Mouse (Mus musculus) macrophage (primary cell): ENCODE measurements around the gene Gm13941. TPM values are rescaled to one million over a fixed set of nuclear protein-coding genes. Genes with fewer than 3 reads are reported as not detected.

Experiments used
- H3K27ac ChIP-seq: fragments of 350-480 bp; formaldehyde crosslinking; 2 replicates; pipeline ENCODE4 v1.9.0; 2021
- H3K36me3 ChIP-seq: fragments of 350-480 bp; formaldehyde crosslinking; 2 replicates; pipeline ENCODE4 v1.9.0; 2021; ENCODE audit errors: inconsistent target
- H3K4me3 ChIP-seq: fragments of 350-480 bp; formaldehyde crosslinking; 2 replicates; pipeline ENCODE4 v1.9.0; 2021; ENCODE audit errors: inconsistent target
- H3K79me2 ChIP-seq: fragments of 350-480 bp; formaldehyde crosslinking; 2 replicates; pipeline ENCODE4 v1.9.0; 2021; ENCODE audit errors: inconsistent target
- WGBS: methylation state at CpG from one replicate; pipeline ENCODE4 v1.1.7; 2026; ENCODE audit warnings: inconsistent platforms; ENCODE audit not compliant: missing documents; 5-methylcytosine and 5-hydroxymethylcytosine counted together
- polyA plus RNA-seq: library from polyadenylated mRNA; stranded (reverse); fragments of 250-400 nt; gene quantifications from 3 replicates; pipeline ENCODE4 v1.2.4, GENCODE M21; 2018; ENCODE audit warnings: inconsistent platforms
- total RNA-seq, 78 experiments: library from RNA; depleted of rRNA; stranded (reverse); fragments of 250-400 nt; gene quantifications; 1 replicate in 9 of 78; 2 replicates in 24 of 78; 3 replicates in 43 of 78; 4 replicates in 2 of 78; pipeline ENCODE4 v1.2.4; 2018; ENCODE audit warnings: inconsistent platforms in 56 of 78

The Gm13941 gene
- total RNA-seq (2018; cell fraction: chromatin; rRNA removed), result not detected
- total RNA-seq (2018; cell fraction: cytosol; rRNA removed), result not detected
- not detected for total RNA-seq (2018; cell fraction: nucleus; rRNA removed)
- polyA plus RNA-seq, result not detected in 3 replicates

GRCm38 (mm10) chr2:111105882-111106281 lies at the start of gene Gm13941:
TSS of gene Gm13941 (minus strand) at chr2:111105982.
- no peak within 1 kb of the TSS for H3K27ac ChIP-seq
- no peak within 1 kb of the TSS for H3K4me3 ChIP-seq
- H3K79me2 ChIP-seq, result no peaks in the 10 kb centered on the region
- no peaks in the 10 kb centered on the region for H3K36me3 ChIP-seq

- Histone ChIP-seq H3K36me3 (no peaks in the 10 kb centered on the region), H3K79me2 (no peaks in the 10 kb centered on the region), H3K27ac (no peak within 1 kb of the TSS), H3K4me3 (no peak within 1 kb of the TSS)
- WGBS, result 66% methylated on average over 2 of the region's 2 CpGs
Observed at GRCm38 (mm10) chr2:111152836-111153235, 47.1 kb upstream of the Gm13941 start, which contains the start of gene Gm15130. TSS of gene Gm15130 (minus strand) at chr2:111152936.

- WGBS, result 74% methylated on average over 5 of the region's 5 CpGs
- no peak overlapping the region for H3K27ac ChIP-seq
- H3K4me3 ChIP-seq, result no peak overlapping the region
- no peaks in the 10 kb centered on the region for H3K79me2 ChIP-seq
- H3K36me3 ChIP-seq, result no peaks in the 10 kb centered on the region
Observed at GRCm38 (mm10) chr2:111135739-111136138, 30.0 kb upstream of the Gm13941 start.

GRCm38 (mm10) chr2:111058586-111059261 lies 47.1 kb downstream of the Gm13941 start:
- WGBS, result 100% methylated on average over 1 of the region's 1 CpGs
- H3K36me3 ChIP-seq, result no peaks in the 10 kb centered on the region
- H3K79me2 ChIP-seq, result no peaks in the 10 kb centered on the region
- H3K4me3 ChIP-seq, result no peak overlapping the region
- H3K27ac ChIP-seq, result no peak overlapping the region

Other genes with a start within 250 kb of the Gm13941 start
- not detected in 3 replicates for gene Ano3, start 155.1 kb downstream of the Gm13941 start, polyA plus RNA-seq
- gene Gm15130, start 47.0 kb upstream of the Gm13941 start, polyA plus RNA-seq, result not detected in 3 replicates
- gene 4930430A15Rik, start 123.6 kb upstream of the Gm13941 start, polyA plus RNA-seq, result not detected in 3 replicates
- not detected in 3 replicates for gene Olfr1275, start 129.3 kb upstream of the Gm13941 start, polyA plus RNA-seq
- not detected in 3 replicates for gene Olfr1276, start 148.5 kb upstream of the Gm13941 start, polyA plus RNA-seq
- not detected in 3 replicates for gene Olfr1277, start 168.1 kb upstream of the Gm13941 start, polyA plus RNA-seq
- not detected in 3 replicates for gene Olfr1278, start 184.2 kb upstream of the Gm13941 start, polyA plus RNA-seq
- gene Olfr1279, start 194.7 kb upstream of the Gm13941 start, polyA plus RNA-seq, result not detected in 3 replicates
- not detected in 3 replicates for gene Olfr1280, start 208.0 kb upstream of the Gm13941 start, polyA plus RNA-seq
- gene Olfr1281, start 220.5 kb upstream of the Gm13941 start, polyA plus RNA-seq, result not detected in 3 replicates
- not detected in 3 replicates for gene Olfr1282, start 230.1 kb upstream of the Gm13941 start, polyA plus RNA-seq